Mouse (Mus musculus): ENCODE measurements around the gene Igdcc3.

The Igdcc3 gene

DNA sequence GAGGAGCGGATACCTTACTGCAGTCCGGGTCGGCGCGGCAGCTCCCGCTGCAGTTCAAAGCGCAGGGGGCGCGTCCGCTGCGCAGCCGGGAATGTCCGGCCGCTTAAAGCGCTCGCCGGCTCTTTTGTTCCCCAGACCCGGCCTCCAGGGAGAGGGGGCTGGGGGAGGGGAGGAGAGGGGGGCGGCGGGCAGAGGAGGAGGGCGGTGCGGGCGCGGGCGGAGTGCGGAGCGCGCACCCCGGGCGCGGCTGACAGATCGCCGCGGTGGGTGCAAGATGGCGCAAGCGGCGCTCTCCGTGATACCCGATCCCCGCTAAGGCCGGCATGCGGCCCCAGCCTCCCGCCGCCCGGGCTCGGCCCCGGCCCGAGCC, at the start of gene Igdcc3:
TSS of gene Igdcc3 (plus strand) at position 254 of the 370 bp plus-strand sequence.
- peak; percentile 60 for DNase-seq (ENCODE audit: low read depth, low spot score)

DNA sequence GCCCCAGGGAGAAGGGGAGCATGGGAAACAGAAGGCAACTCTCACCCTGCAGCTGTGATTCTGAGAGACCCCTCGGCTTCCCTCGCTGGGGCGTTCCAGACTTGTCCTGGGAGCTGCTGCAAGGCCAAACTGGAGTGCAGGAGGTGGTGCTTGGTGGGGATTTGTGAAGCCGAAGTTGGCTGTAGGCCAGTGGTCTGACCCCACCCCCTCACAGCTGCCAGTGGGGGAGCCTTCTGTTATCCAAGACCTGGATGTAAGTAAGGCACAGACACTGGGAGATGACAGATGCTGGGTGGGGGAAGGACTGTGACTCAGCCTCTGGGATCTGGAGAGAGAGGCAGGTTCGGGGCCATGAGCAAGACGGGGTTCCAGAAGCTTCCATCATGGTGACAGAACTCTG, 46.8 kb upstream of the Igdcc3 start:
- peak; percentile 68 for DNase-seq (ENCODE audit: low read depth, low spot score)

DNA sequence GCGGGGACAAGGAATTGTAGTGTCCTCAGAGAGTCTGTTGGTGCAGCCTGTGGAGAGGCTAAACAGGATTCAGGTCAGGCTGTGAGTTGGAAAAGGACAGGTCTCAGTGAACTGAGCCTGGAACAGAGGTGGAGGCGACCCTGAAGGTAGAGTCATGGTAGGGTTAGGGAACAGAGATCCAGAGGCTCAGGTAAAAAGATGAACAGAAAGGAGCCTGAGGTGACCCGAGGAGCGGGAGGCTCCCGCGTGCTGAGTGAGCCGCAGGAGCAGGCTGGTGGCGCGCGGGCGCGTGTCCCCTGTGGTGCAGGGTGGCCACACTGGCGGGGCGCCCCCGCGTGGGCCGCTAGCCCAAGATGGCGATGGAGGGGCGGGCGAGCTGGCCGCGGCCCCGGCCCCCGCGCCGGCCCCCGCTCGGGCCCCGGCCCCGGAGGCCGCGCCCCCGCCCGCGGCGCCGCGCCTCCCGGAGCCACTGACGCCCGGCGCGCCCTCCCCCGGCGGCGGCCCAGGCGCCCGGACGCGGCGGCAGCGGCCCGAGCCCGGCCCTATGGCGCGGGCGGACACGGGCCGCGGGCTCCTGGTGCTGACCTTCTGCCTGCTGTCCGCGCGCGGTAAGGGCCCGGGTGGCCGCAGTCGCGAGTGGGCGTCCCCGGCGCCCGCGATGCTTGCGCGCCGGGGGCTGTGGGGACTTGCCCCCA, 39.9 kb upstream of the Igdcc3 start, which contains the start of gene Igdcc4:
TSS of gene Igdcc4 (plus strand) at position 496 of the 695 bp plus-strand sequence.
- DNase-seq (ENCODE audit: low read depth, low spot score) = no peak

DNA sequence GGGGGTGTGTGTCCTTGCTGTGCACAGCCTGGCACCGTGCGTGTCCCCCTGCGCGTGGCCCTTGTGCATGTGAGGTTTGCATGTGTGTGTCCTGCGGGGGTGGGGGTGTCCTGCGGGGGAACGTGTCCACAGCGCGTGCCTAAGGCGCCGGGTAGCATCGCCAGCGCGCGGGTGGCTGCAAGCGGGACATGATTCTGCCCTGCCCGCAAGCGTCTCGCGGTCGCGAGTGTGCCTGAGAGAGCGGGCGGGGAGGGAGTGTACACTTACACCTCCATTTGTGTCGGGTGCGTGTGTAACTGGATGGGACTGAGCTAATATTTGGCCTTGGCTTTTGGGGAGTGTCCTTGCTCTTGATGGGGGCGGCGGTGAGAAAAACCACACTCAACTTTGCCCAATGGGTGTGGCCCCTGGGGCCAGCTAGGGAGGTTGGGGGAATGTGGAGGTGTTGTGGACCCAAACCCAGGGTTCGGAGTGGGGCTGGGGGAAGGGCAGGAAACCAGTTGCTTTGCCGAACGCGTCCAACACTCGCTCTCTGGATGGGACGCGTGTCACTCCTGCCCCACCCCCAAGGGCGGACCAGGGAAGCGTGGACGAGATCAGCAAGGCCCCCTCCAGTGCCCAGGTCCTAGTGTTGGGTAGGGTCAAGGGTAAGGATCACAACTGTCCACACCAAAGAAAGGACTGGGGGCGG, 39.2 kb upstream of the Igdcc3 start:
- DNase-seq (ENCODE audit: low read depth, low spot score) = no peak

DNA sequence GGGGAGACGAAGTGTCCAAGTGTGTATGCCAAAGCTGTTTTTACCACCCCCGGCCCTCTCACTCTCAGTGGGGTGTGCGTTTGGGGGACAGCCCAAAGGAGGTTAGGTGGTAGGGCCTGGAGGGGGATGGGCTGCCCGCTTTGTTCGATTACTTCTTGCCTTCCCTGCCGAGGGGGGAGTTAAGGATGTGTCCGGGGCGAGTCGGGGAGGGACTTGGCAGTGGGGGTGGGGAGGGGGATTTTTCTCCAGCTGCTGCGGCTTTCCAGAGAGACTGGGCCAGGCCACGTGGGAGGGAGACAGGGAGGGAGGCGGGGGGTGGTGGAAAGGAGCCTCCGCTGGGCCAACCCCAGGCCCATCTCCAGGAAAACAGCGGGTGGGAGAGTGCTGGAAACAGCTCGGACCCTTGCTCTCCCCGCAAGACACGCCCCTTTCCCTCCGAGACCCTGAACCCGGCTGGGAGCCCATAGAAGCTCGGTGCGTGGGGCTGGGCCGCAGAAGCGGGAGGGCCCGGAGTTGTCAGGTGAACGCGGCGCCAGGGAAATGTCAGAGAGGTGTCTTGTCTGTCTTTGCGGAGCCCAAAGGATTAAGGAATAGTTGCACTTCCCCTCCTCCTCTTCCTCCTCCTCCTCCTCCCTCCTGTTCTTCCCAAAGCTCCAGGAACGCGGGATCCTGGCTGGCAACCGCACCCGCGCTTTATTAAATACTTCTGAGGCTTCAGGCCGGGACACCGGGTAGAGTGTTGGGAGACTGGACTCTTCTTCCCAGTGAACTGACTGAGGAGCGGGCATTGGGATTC, 38.4 kb upstream of the Igdcc3 start:
- peak; percentile 56 for DNase-seq (ENCODE audit: low read depth, low spot score)

DNA sequence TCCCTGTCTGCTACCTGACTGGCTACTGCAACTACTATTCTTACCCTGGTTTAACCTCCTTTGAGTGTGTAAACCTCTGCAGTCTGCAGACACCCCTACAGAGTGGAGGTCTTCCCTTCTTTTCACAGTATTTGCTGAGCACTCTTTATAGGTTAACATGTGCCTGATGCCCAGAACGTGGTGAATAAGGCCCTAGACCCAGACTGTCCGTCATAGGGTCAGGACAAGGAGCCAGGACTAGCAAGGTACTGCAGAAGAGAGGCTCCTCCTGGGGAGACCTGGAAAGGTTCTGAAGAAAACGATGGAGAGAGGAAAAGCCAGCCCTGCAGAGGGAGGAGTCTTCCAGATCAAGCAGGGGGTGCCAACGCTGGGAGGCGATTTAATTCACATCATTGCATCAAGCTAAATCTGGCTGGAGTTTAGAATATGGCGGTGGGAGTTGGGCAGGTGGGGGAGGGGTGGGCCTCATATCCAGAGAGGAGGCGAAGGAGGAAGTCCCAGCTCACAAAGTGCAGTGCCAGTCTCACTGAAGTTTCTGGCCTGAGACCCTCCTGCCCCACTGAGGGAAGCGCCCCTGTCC, 37.7 kb upstream of the Igdcc3 start:
- DNase-seq (ENCODE audit: low read depth, low spot score) = no peak

DNA sequence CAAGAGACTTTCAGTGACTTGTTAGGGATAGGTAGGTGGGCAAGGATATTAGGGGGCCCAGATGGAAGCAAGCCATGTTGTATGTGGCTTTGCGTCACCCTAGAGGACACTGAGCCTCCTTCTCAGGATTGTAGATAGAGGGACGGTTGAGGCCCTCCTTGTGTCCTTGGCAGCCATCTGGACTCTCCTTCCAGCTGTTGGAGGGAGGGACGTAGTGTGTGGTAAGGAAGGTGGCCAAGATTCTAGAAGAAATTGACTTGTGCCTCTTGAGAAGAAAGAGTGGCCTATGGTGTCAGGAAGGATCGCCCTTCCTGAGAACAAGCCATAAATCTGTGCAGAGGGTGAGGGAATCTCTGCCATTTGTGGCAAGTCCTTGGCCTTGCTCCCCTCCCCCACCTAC, 34.2 kb upstream of the Igdcc3 start:
- no peak for DNase-seq (ENCODE audit: low read depth, low spot score)

DNA sequence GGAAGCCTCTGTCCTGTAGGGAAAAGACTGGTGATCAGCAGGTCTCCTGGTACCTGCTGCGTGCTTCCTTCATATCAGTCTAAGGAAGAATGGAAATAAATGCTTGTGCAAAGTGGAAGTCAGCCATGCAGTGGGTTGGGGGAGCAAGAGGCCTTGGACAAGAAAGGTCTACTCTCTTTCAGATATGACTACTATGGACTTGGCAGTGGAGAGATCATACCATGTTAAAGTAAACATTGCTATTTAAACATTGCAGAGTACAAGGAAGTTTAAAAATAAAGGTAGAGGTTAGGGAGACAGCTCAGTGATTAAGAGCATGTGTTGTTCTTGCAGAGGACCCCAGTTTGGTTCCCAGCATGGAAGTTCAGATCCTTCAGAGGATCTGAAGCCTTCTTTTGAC, 33.1 kb upstream of the Igdcc3 start:
- no peak for DNase-seq (ENCODE audit: low read depth, low spot score)

DNA sequence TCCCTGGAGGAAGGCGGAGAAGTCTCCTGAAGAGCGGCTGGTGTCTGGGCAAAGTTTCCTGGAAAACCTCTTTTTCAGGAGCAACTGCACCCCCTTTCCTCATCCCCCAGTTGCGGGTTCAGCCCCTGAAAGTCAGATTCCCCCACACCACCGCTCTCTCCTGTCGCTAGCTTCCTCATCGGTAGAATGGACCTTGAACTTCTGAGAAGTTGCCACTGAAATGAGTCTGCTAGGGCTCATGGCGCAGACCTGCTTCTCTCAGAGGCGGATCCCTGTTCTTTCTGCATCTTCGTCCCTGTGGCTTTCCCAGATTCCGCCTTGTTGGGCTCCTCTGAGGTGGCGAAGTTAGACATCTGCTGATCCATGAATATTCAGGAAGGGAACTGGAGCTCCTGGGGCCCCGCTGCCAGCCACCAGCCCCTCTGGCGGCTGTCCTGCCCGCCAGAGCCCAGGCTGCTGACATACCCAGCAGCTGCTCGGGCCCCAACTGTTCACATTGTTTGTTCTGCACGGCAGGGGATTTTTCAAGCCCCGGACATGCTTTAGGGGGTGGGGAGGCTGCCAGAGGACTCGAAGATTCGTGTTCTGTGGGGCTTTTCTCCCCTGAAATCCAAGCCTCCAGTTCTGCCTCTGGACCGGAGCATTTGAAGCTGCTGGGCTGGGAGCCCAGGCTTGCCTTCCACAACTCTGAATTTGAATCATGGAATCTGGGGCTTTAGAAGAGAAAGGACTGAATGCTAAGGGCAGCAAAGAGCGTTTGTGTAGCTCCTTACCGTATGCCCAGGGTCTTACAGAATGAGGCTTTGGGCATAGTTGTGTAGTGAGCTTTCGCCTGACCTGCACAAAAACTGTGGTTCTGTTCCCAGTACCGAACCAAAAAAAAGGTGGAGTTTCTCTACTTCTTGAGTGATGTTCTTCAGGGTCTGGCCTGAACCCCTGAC, 31.6 kb upstream of the Igdcc3 start:
- no peak for DNase-seq (ENCODE audit: low read depth, low spot score)

DNA sequence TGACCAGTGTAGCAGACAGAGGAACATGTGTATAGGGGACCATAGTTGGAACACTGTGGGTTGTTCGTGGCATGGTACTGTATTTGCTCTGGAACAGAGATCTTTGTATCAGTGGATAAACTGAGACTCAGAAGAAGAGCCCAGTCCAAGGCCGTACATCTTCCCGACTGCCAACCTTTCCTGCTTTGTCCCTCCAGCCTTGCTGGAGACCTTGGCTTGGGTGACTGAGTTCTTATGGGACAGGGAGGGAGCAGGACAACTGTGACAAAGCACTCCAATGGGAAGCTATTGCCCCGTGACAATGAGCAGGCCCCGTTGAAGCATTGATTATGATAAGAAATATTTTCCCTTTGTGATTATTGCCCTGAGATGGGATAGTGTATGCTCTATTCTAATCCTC, 29.3 kb upstream of the Igdcc3 start:
- no peak for DNase-seq (ENCODE audit: low read depth, low spot score)

DNA sequence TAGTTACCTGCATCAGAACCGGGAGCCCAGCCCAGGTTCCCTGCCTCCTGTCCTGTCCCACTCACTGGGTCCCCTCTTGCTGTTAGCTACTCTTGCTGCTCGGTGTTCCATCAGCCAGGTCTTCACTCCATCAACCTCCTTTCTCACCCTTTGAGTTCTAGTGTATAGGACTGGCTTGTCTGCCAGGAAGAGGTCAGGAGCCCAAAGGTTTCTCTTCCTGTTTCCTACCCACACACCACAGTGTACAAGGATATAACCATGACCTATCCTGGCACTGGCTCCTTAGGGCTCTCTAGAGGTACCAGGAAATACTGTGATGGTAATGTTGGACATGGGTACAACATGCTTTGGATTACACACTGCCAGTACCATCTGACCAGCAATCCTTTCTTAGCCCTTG, 27.3 kb upstream of the Igdcc3 start:
- DNase-seq (ENCODE audit: low read depth, low spot score) = no peak

DNA sequence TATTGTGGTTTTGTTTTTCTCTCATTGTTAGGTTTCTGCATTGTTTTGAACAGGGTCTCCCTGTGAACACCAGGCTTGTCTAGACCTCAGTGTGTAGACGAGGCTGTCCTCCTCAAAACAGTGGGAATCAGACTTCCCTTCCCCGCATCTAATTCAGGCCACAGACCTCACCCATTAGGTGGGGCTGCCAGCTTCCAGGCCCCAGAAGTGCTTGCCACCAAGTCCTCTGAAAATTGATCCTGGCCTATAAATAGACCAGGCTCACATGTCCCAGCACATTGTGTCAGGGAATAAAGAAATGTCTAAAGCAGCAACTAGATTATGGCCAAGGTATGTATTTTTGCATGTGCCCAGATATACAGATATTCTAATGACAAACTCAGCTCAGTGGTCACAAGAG, 25.1 kb upstream of the Igdcc3 start:
- no peak for DNase-seq (ENCODE audit: low read depth, low spot score)

DNA sequence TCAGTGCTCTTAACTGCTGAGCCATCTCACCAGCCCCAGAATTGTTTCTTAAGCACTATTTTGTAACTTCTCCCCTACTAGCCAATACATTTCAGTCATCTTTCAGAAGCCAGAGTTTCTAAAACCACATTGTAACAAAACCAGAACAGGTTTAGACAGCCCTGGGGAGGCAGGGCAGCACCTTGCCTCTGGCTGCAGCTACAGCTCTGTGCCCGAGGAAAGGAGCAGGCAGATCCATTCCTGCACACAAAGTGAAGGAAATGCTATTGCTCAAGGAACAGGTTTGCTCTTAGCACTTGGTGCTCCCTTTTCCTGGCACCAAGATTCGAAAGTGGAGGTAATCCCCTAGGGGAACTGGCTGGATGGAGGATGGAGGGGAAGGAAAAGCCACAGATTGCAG, 23.5 kb upstream of the Igdcc3 start:
- no peak for DNase-seq (ENCODE audit: low read depth, low spot score)

DNA sequence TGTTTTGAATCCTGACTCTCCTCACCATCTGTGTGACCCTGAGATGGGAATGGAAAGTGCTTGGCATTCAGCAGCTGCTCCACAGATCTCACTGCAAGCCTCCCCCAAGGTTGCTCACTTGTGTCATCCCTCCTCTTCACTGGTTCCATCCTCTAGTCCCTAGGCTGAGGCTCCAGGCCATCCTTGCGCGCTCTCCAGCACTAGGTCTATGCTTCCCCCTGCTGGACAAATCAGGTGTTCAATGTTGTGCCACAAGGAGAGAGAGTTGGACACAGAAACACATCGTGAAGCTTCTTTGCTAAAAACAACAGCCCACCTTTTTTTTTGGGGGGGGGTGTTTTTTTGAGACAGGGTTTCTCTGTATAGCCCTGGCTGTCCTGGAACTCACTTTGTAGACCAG, 20.1 kb upstream of the Igdcc3 start:
- DNase-seq (ENCODE audit: low read depth, low spot score) = peak; percentile 75

DNA sequence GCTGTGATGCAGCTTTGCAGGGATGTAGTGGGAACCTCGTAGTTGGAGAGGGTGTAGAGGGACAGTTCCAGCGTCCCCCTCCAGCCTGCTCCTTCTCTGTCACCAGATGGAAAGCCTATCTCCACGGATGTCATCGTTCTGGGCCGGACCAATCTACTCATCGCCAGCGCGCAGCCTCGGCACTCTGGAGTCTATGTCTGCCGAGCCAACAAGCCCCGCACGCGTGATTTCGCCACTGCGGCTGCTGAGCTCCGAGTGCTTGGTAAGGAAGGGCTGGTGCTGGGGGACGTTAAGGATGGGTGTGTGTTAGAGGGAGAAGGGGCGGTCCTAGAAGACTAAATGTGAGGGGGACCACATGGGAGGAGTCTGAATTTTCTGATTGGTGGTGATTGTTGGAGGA, 18.4 kb upstream of the Igdcc3 start:
- no peak for DNase-seq (ENCODE audit: low read depth, low spot score)

DNA sequence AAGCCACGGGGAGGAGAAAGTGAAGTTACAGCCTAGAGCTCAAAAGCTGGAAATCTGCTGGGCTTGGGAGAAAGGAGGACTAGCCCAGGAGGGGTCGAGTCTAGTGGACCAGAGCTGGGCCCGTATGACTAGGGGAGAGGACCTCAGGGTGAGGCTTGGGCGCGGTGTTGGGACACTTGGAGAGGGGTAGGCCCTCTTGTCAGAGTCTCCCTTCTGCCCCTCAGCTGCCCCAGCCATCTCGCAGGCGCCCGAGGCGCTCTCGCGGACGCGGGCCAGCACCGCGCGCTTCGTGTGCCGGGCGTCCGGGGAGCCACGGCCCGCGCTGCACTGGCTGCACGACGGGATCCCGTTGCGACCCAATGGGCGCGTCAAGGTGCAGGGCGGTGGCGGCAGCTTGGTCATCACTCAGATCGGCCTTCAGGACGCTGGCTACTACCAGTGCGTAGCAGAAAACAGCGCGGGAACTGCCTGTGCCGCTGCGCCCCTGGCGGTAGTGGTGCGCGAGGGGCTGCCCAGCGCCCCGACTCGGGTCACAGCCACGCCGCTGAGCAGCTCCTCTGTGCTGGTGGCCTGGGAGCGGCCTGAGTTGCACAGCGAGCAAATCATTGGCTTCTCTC, 17.3 kb upstream of the Igdcc3 start:
- no peak for DNase-seq (ENCODE audit: low read depth, low spot score)

DNA sequence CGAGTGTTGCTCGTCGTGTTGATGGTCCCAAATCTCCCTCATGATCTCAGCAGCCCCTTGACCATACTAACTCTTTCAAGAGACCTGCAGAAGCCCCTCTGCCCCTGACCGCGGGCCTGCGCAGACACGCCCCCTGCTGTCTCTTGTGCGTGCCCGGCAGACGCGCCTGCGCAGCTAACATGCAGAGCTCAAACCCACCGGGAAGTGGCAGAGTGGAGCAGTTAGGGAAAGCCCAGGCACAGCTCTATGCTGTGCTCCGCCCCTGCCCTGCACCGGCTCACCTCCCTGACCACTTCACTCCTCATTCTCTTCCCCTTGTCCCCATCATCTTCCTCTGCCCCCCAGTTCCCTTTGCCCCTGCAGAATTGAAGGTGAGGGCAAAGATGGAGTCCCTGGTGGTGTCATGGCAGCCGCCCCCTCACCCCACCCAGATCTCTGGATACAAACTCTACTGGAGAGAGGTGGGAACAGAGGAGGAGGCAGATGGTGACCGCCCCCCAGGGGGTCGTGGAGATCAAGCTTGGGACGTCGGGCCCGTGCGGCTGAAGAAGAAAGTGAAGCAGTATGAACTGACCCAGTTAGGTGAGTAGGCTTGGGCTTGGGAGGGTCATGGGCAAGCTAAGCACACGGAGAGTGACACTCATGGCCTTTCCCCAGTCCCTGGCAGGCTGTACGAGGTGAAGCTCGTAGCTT, 12.7 kb upstream of the Igdcc3 start:
- no peak for DNase-seq (ENCODE audit: low read depth, low spot score)

DNA sequence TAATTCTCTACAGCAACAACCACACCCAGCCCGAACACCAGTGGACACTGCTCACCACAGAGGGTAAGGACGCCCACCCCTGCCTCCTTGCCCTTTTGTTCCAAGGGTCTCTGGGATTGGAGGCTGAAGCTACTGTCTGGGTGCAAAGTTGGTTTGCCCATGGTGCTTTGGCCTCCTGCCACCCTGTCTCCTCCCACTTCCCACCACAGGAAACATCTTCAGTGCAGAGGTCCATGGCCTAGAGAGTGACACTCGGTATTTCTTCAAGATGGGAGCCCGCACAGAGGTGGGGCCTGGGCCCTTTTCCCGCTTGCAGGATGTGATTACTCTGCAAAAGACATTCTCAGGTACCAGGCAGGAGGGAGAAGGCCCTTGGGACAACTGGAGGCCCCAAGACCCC, 9.3 kb upstream of the Igdcc3 start:
- no peak for DNase-seq (ENCODE audit: low read depth, low spot score)

DNA sequence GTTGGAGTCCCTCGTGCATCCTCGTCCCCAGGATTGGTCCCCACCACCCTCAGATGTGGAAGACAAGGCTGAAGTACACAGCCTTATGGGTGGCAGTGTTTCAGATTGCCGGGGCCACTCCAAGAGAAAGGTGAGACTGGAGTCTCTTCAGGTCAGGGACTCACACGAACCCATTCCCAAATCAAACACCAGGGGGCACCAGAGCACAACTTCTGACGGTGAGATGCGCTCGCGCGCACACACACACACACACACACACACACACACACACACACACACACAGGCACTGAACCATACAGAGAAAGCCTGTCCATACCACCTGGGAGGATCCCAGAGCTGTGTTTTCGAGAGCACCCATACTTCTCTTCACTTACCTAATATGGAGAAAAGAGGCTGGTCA, 7.2 kb upstream of the Igdcc3 start:
- DNase-seq (ENCODE audit: low read depth, low spot score) = peak; percentile 84

DNA sequence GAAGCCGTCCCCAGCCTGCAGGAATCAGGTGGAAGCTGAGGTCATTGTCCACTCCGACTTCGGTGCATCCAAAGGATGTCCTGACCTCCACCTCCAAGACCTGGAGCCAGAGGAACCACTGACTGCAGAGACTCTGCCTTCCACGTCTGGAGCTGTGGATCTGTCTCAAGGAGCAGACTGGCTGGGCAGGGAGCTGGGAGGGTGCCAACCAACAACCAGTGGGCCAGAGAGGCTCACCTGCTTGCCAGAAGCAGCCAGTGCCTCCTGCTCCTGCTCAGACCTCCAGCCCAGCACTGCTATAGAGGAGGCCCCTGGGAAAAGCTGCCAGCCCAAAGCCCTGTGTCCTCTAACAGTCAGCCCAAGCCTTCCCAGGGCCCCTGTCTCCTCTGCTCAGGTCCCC, 5.9 kb upstream of the Igdcc3 start:
- no peak for DNase-seq (ENCODE audit: low read depth, low spot score)

Data from retina, postnatal 7 days (tissue).